Mouse (Mus musculus) neural tube, embryonic 15.5 days (tissue): ENCODE measurements around the gene Ranbp1. TPM values are rescaled to one million over a fixed set of nuclear protein-coding genes. Genes with fewer than 3 reads are reported as not detected.
"Not testable (repeated sequence)": the region's sequence is repeated elsewhere in the genome, so short reads cannot be mapped to it uniquely, and the experiment has no call there.

Experiments used
- ATAC-seq: fragments of 200-750 bp; cut with Nextera tagmentation; 2 replicates; pipeline ENCODE4 v1.8.0; 2017; ENCODE audit warnings: mild to moderate bottlenecking, moderate TSS enrichment, moderate library complexity; ENCODE audit not compliant: low FRiP score
- H3K27ac ChIP-seq: fragments of 300-500 bp; sonication (generic); replicated peaks from 2 replicates; pipeline ENCODE4 v1.5.1; 2015; ENCODE audit warnings: mild to moderate bottlenecking, inconsistent platforms
- H3K27me3 ChIP-seq: fragments of 300-500 bp; sonication (generic); replicated peaks from 2 replicates; pipeline ENCODE4 v1.6.1; 2015; ENCODE audit warnings: inconsistent platforms
- H3K36me3 ChIP-seq: fragments of 300-500 bp; sonication (generic); 2 replicates; pipeline ENCODE4 v1.6.1; 2015; ENCODE audit warnings: inconsistent platforms
- H3K4me1 ChIP-seq: fragments of 300-500 bp; sonication (generic); 2 replicates; pipeline ENCODE4 v1.6.1; 2015; ENCODE audit warnings: inconsistent platforms
- H3K4me2 ChIP-seq: fragments of 300-500 bp; sonication (generic); 2 replicates; pipeline ENCODE4 v1.6.1; 2015; ENCODE audit warnings: inconsistent platforms, mild to moderate bottlenecking, moderate library complexity
- H3K4me3 ChIP-seq: fragments of 300-500 bp; sonication (generic); replicated peaks from 2 replicates; pipeline ENCODE4 v1.5.1; 2015; ENCODE audit warnings: mild to moderate bottlenecking, inconsistent platforms
- H3K9ac ChIP-seq: fragments of 300-500 bp; sonication (generic); replicated peaks from 2 replicates; pipeline ENCODE4 v1.6.1; 2015; ENCODE audit warnings: mild to moderate bottlenecking, inconsistent platforms
- H3K9me3 ChIP-seq: fragments of 300-500 bp; sonication (generic); replicated peaks from 2 replicates; pipeline ENCODE4 v1.6.1; 2016; ENCODE audit warnings: inconsistent platforms
- WGBS: fragments of 180-500 bp; shearing (Covaris S2); methylation state at CpG from one replicate; pipeline ENCODE4 v1.1.7; 2015; ENCODE audit warnings: mixed read lengths; 5-methylcytosine and 5-hydroxymethylcytosine counted together
- microRNA counts: library from miRNA; unstranded; fragments of <30 nt; microRNA quantifications from one replicate; lab custom pipeline; 2016
- microRNA-seq: library from miRNA; unstranded; fragments of <30 nt; microRNA quantifications from one replicate; pipeline ENCODE4, GENCODE M21; 2017
- polyA plus RNA-seq: library from polyadenylated mRNA; unstranded; fragments of >200 nt; fragmentation: Nextera tagmentation; extraction: Ambion mirVana; gene quantifications from 2 replicates; pipeline ENCODE4 v1.2.1, GENCODE M21; 2015

Ranbp1 gene
- polyA plus RNA-seq, 1 experiment from 2014 or later = 364 TPM

DNA sequence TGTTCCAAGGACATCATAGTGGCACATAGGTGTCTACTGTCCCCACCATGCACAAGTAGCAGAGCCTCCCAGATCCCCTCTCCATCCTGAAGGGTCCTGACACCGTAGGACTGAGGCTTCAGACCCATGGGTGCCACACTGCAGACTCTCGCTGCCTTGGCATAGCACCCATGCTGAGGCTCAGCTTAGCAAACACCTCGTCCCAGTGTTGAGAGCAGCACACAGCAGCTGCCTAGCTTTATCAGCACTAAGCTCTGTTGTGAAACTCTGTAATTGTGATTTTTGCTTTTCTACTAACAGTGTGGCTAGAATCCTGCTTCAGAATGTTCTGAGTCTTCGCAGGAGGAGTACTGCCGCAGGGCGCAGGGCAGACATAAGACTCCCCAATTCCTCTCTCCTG is 50.7 kb downstream of the Ranbp1 start:
- 69% methylated on average over 6 of the region's 6 CpGs for WGBS
- H3K9ac ChIP-seq = no peak overlapping the region
- ATAC-seq = no peak
- no peaks in the 10 kb centered on the region for H3K36me3 ChIP-seq
- H3K4me1 ChIP-seq = peaks cover 79% of the 10 kb centered on the region
- no peaks in the 10 kb centered on the region for H3K9me3 ChIP-seq
- no peaks in the 10 kb centered on the region for H3K27me3 ChIP-seq
- no peak overlapping the region for H3K4me3 ChIP-seq
- H3K27ac ChIP-seq = peak overlapping the region; percentile 70
- H3K4me2 ChIP-seq = no peak overlapping the region

DNA sequence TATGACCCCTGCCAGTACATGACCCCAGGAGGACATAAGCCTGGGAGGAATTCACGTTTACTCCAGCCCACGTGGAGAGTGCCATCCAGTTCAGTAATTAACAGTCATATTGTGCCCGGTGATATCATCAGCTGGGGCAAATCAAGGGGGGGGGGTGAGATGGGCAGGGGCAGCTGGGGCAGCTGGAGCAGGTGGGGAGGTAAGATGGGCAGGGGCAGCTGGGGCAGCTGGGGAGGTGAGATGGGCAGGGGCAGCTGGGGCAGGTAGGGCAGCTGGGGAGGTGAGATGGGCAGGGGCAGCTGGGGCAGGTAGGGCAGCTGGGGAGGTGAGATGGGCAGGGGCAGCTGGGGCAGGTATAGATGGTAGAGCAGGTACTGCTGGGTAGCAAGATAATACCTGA is 53.0 kb downstream of the Ranbp1 start:
- H3K27ac ChIP-seq, H3K9ac ChIP-seq, ATAC-seq, H3K4me2 ChIP-seq, H3K36me3 ChIP-seq, H3K4me3 ChIP-seq, H3K27me3 ChIP-seq, H3K9me3 ChIP-seq: not testable (repeated sequence)
- 18% methylated on average over 3 of the region's 3 CpGs for WGBS
- peaks cover 64% of the 10 kb centered on the region for H3K4me1 ChIP-seq

DNA sequence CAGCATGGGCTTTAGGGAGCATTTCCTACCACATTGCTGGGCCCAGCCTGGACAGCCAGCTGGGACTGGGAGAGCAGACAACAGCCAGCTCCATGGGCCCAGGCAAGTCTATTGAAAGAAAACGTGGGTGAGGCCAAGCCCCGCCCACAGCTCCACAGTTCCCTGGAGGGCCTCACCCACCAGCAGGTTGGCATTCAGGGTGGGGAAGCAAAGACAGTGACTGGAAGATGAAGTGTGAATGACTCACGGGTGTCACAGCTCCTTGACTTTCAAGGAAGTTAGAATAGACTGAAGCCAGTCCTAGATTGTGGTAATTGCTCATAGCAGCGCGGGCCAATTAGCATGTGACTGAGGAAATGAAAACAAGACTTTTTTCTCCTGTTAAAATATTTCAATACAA is 53.5 kb downstream of the Ranbp1 start:
- no peak overlapping the region for H3K4me2 ChIP-seq
- H3K36me3 ChIP-seq = no peaks in the 10 kb centered on the region
- no peaks in the 10 kb centered on the region for H3K9me3 ChIP-seq
- no peak overlapping the region for H3K4me3 ChIP-seq
- H3K27ac ChIP-seq = peak overlapping the region; percentile 56; the same call in 1 of the 2 replicates
- no peak overlapping the region for H3K9ac ChIP-seq
- H3K27me3 ChIP-seq = no peaks in the 10 kb centered on the region
- WGBS = 38% methylated on average over 5 of the region's 5 CpGs
- peaks cover 60% of the 10 kb centered on the region for H3K4me1 ChIP-seq
- ATAC-seq = no peak

- Histone ChIP-seq H3K27ac (peak overlapping the region; percentile 56), H3K36me3 (no peaks in the 10 kb centered on the region), H3K4me1 (peaks cover 54% of the 10 kb centered on the region), H3K9me3 (no peaks in the 10 kb centered on the region), H3K4me2 (no peak overlapping the region), H3K9ac (no peak overlapping the region), H3K27me3 (no peaks in the 10 kb centered on the region), H3K4me3 (no peak overlapping the region)
- 33% methylated on average over 15 of the region's 15 CpGs for WGBS
- ATAC-seq = peak; percentile 30
These were observed 54.1 kb downstream of the Ranbp1 start for GRCm38 (mm10) chr16:18194208-18194985.

GRCm38 (mm10) chr16:18191006-18191405 is 57.5 kb downstream of the Ranbp1 start:
- H3K9me3 ChIP-seq = no peaks in the 10 kb centered on the region
- peaks cover 29% of the 10 kb centered on the region for H3K4me1 ChIP-seq
- no peaks in the 10 kb centered on the region for H3K27me3 ChIP-seq
- no peak overlapping the region for H3K4me2 ChIP-seq
- H3K36me3 ChIP-seq = no peaks in the 10 kb centered on the region
- no peak overlapping the region for H3K4me3 ChIP-seq
- no peak for ATAC-seq
- H3K9ac ChIP-seq = no peak overlapping the region
- no peak overlapping the region for H3K27ac ChIP-seq
- 91% methylated on average over 2 of the region's 2 CpGs for WGBS

MicroRNA genes within 50 kb of the gene (microRNA counts, 519-probe panel; counts per million panel counts)
- microRNA mmu-miR-1306 (lab: Ali Mortazavi, UCI) = 1,767 counts per million, percentile 29 among the panel's probes with 10 or more counts

Small RNAs within 50 kb of the gene (microRNA-seq; reads per million reads assigned to microRNA genes)
- gene Gm24572 = not detected
- gene Mir1306 = 103 reads per million, percentile 53 among the genes with 10 or more reads in this experiment

Other genes with a start within 250 kb of the Ranbp1 start
- 148 and 162 TPM in 2 replicates for gene Dgcr6, start 195.9 kb downstream of the Ranbp1 start, polyA plus RNA-seq
- 4.0 and 6.4 TPM in 2 replicates for gene Prodh, start 158.5 kb downstream of the Ranbp1 start, polyA plus RNA-seq
- 26.5 and 28.7 TPM in 2 replicates for gene Rtn4r, start 121.1 kb downstream of the Ranbp1 start, polyA plus RNA-seq
- not detected in 2 replicates for gene Ccdc188, start 30.9 kb downstream of the Ranbp1 start, polyA plus RNA-seq
- 16.9 and 19.2 TPM in 2 replicates for gene Zdhhc8, start 13.6 kb downstream of the Ranbp1 start, polyA plus RNA-seq
- 96.4 and 97.1 TPM in 2 replicates for gene Trmt2a, start 53 bp downstream of the Ranbp1 start, polyA plus RNA-seq
- 1.4 and 5.4 TPM in 2 replicates for gene Gm49776, start 9.6 kb upstream of the Ranbp1 start, polyA plus RNA-seq
- gene Dgcr8, start 40.5 kb upstream of the Ranbp1 start, polyA plus RNA-seq = 28.0 and 30.0 TPM in 2 replicates
- 98.7 and 115 TPM in 2 replicates for gene Tango2, start 99.4 kb upstream of the Ranbp1 start, polyA plus RNA-seq
- 71.2 and 72.5 TPM in 2 replicates for gene Arvcf, start 99.5 kb upstream of the Ranbp1 start, polyA plus RNA-seq
- gene Txnrd2, start 177.7 kb upstream of the Ranbp1 start, polyA plus RNA-seq = 28.3 and 30.9 TPM in 2 replicates
- 117 and 128 TPM in 2 replicates for gene Comt, start 178.1 kb upstream of the Ranbp1 start, polyA plus RNA-seq
- gene Gnb1l, start 250.0 kb upstream of the Ranbp1 start, polyA plus RNA-seq = 16.1 and 18.8 TPM in 2 replicates